Mouse (Mus musculus) gastrocnemius, adult 8-10 months (tissue): ENCODE measurements around the gene Ctsll3. TPM values are rescaled to one million over a fixed set of nuclear protein-coding genes. Genes with fewer than 3 reads are reported as not detected.

ENCODE experiments used
- DNase-seq, 2 experiments: peaks; one replicate each; pipeline ENCODE4 v3.0.0; 2022; ENCODE audit warnings: low spot score in 2 of 2
- total RNA-seq, 4 experiments: library from RNA; stranded (reverse); gene quantifications; 2 replicates each; pipeline ENCODE4 v1.2.4; 2022

Gene Ctsll3
- total RNA-seq, 4 experiments from 2014 or later: not detected

GRCm38 (mm10) chr13:60748556-60748955, 54.1 kb downstream of the Ctsll3 start:
- no peak for DNase-seq

Other genes with a start within 250 kb of the Ctsll3 start
- gene Dapk1, start 200.9 kb downstream of the Ctsll3 start, total RNA-seq: 1 to 10 TPM; 1.1 to 3.1 (median 2.3) TPM
- not detected for gene BC051665, start 16.5 kb downstream of the Ctsll3 start, total RNA-seq
- under 1 TPM in 3 of 4 experiments, not detected in 1; 0.36 to 0.72 (median 0.56) TPM for gene 4930486L24Rik, start 61.6 kb upstream of the Ctsll3 start, total RNA-seq
- gene Gm49392, start 94.0 kb upstream of the Ctsll3 start, total RNA-seq: under 1 TPM in 1 of 4 experiments, not detected in 3; 0.80 TPM
- 1 to 10 TPM; 1.0 to 2.0 (median 1.3) TPM for gene Ctla2b, start 94.6 kb upstream of the Ctsll3 start, total RNA-seq
- gene Tpbpb, start 102.0 kb upstream of the Ctsll3 start, total RNA-seq: not detected
- gene Gm49393, start 132.7 kb upstream of the Ctsll3 start, total RNA-seq: under 1 TPM in 1 of 4 experiments, not detected in 3; 0.61 TPM
- 1 to 10 TPM in 1 of 4 experiments, under 1 TPM in 3; 0.48 to 2.7 (median 0.55) TPM for gene Gm49391, start 133.7 kb upstream of the Ctsll3 start, total RNA-seq
- 10 to 100 TPM; 10.6 to 33.5 (median 15.2) TPM for gene Ctla2a, start 133.8 kb upstream of the Ctsll3 start, total RNA-seq
- gene Tpbpa, start 139.1 kb upstream of the Ctsll3 start, total RNA-seq: not detected
- gene Ctsj, start 203.1 kb upstream of the Ctsll3 start, total RNA-seq: not detected
- gene Ctsq, start 237.8 kb upstream of the Ctsll3 start, total RNA-seq: not detected